Mouse (Mus musculus) embryonic facial prominence, embryonic 10.5 days (tissue): Measurements from ENCODE around the gene Prkd2. TPM values are rescaled to one million over a fixed set of nuclear protein-coding genes. Genes with fewer than 3 reads are reported as not detected.

Experiments used
- DNase-seq: peaks from one replicate; pipeline ENCODE4 v3.0.0-alpha.2; 2017; ENCODE audit warnings: low spot score
- H3K27ac ChIP-seq: fragments of 300-500 bp; sonication (generic); replicated peaks from 2 replicates; pipeline ENCODE4 v1.5.1; 2016; ENCODE audit warnings: mild to moderate bottlenecking
- H3K27me3 ChIP-seq: fragments of 300-500 bp; sonication (generic); replicated peaks from 2 replicates; pipeline ENCODE4 v1.6.1; 2016; ENCODE audit warnings: low read depth, mild to moderate bottlenecking; ENCODE audit not compliant: poor library complexity, severe bottlenecking
- H3K36me3 ChIP-seq: fragments of 300-500 bp; sonication (generic); replicated peaks from 2 replicates; pipeline ENCODE4 v1.6.1; 2016; ENCODE audit warnings: mild to moderate bottlenecking, moderate library complexity
- H3K4me1 ChIP-seq: fragments of 300-500 bp; sonication (generic); 2 replicates; pipeline ENCODE4 v1.6.1; 2016
- H3K4me3 ChIP-seq: fragments of 300-500 bp; sonication (generic); 2 replicates; pipeline ENCODE4 v1.5.1; 2016; ENCODE audit warnings: mild to moderate bottlenecking, moderate library complexity
- H3K9me3 ChIP-seq: fragments of 300-500 bp; sonication (generic); 2 replicates; pipeline ENCODE4 v1.6.1; 2016; ENCODE audit warnings: mild to moderate bottlenecking
- WGBS: fragments of 180-500 bp; shearing (Covaris S2); methylation state at CpG from one replicate; pipeline ENCODE4 v1.1.7; 2016; 5-methylcytosine and 5-hydroxymethylcytosine counted together
- polyA plus RNA-seq: library from polyadenylated mRNA; unstranded; fragments of >200 nt; fragmentation: Nextera tagmentation; extraction: Ambion mirVana; gene quantifications from 2 replicates; pipeline ENCODE4 v1.2.1, GENCODE M21; 2016

Prkd2 gene
- polyA plus RNA-seq, 1 experiment from 2014 or later, result 13.1 TPM

- no peak for DNase-seq
- Histone ChIP-seq H3K4me1 (peaks cover 56% of the 10 kb centered on the region), H3K36me3 (peaks cover 39% of the 10 kb centered on the region), H3K27me3 (no peaks in the 10 kb centered on the region), H3K9me3 (no peaks in the 10 kb centered on the region), H3K4me3 (peak within 1 kb of the TSS; percentile 94), H3K27ac (peak within 1 kb of the TSS; percentile 96)
- 8% methylated on average over 1 of the region's 1 CpGs for WGBS
Measured at GRCm38 (mm10) chr7:16875310-16875325, 32.4 kb downstream of the Prkd2 start, which contains the start of gene Dact3. Dact3 (plus strand) TSS chr7:16875317.

- peaks cover 39% of the 10 kb centered on the region for H3K36me3 ChIP-seq
- peak overlapping the region; percentile 94 for H3K4me3 ChIP-seq
- no peaks in the 10 kb centered on the region for H3K27me3 ChIP-seq
- H3K9me3 ChIP-seq, result no peaks in the 10 kb centered on the region
- WGBS, result under 1% methylated on average over 42 of the region's 42 CpGs
- peak overlapping the region; percentile 96 for H3K27ac ChIP-seq
- H3K4me1 ChIP-seq, result peaks cover 58% of the 10 kb centered on the region
- DNase-seq, result no peak
Measured at GRCm38 (mm10) chr7:16875326-16875725, 32.6 kb downstream of the Prkd2 start.

- H3K27me3 ChIP-seq, result no peaks in the 10 kb centered on the region
- peak; percentile 60 for DNase-seq
- H3K4me3 ChIP-seq, result peak overlapping the region; percentile 94
- peaks cover 41% of the 10 kb centered on the region for H3K36me3 ChIP-seq
- H3K9me3 ChIP-seq, result no peaks in the 10 kb centered on the region
- H3K4me1 ChIP-seq, result peaks cover 60% of the 10 kb centered on the region
- peak overlapping the region; percentile 96 for H3K27ac ChIP-seq
- WGBS, result 6% methylated on average over 11 of the region's 11 CpGs
Measured at GRCm38 (mm10) chr7:16876006-16876405, 33.3 kb downstream of the Prkd2 start.

- peaks cover 43% of the 10 kb centered on the region for H3K36me3 ChIP-seq
- peaks cover 64% of the 10 kb centered on the region for H3K4me1 ChIP-seq
- peak overlapping the region; percentile 94 for H3K4me3 ChIP-seq
- no peaks in the 10 kb centered on the region for H3K9me3 ChIP-seq
- 2% methylated on average over 13 of the region's 13 CpGs for WGBS
- H3K27me3 ChIP-seq, result no peaks in the 10 kb centered on the region
- DNase-seq, result peak; percentile 98
- H3K27ac ChIP-seq, result peak overlapping the region; percentile 96
Measured at GRCm38 (mm10) chr7:16876608-16877007, 33.9 kb downstream of the Prkd2 start.

- 73% methylated on average over 3 of the region's 3 CpGs for WGBS
- Histone ChIP-seq H3K27ac (peak overlapping the region; percentile 96; the same call in 1 of the 2 replicates), H3K4me3 (peak overlapping the region; percentile 94), H3K36me3 (peaks cover 44% of the 10 kb centered on the region), H3K9me3 (0 out of 2 replicates have a peak, but pooled peaks cover 3% of the 10 kb centered on the region), H3K4me1 (peaks cover 64% of the 10 kb centered on the region), H3K27me3 (no peaks in the 10 kb centered on the region)
- no peak for DNase-seq
Measured at GRCm38 (mm10) chr7:16877717-16878116, 35.0 kb downstream of the Prkd2 start.

GRCm38 (mm10) chr7:16879796-16880547 is 37.3 kb downstream of the Prkd2 start:
- DNase-seq, result peak; percentile 93
- H3K4me3 ChIP-seq, result peak overlapping the region; percentile 44
- peak overlapping the region; percentile 94 for H3K27ac ChIP-seq
- H3K4me1 ChIP-seq, result peaks cover 75% of the 10 kb centered on the region
- H3K9me3 ChIP-seq, result peaks cover 10% of the 10 kb centered on the region
- H3K36me3 ChIP-seq, result peaks cover 64% of the 10 kb centered on the region
- 10% methylated on average over 9 of the region's 9 CpGs for WGBS
- peaks cover 21% of the 10 kb centered on the region for H3K27me3 ChIP-seq

- Histone ChIP-seq H3K27me3 (peaks cover 27% of the 10 kb centered on the region), H3K4me1 (peaks cover 73% of the 10 kb centered on the region), H3K36me3 (peaks cover 70% of the 10 kb centered on the region), H3K9me3 (peaks cover 16% of the 10 kb centered on the region), H3K27ac (peak overlapping the region; percentile 94), H3K4me3 (peak overlapping the region; percentile 44)
- 8% methylated on average over 5 of the region's 5 CpGs for WGBS
- DNase-seq, result no peak
Measured at GRCm38 (mm10) chr7:16880615-16881014, 37.9 kb downstream of the Prkd2 start.

- 94% methylated on average over 6 of the region's 6 CpGs for WGBS
- DNase-seq, result no peak
- peaks cover 27% of the 10 kb centered on the region for H3K9me3 ChIP-seq
- peak overlapping the region; percentile 48; the same call in 1 of the 2 replicates for H3K27ac ChIP-seq
- peaks cover 53% of the 10 kb centered on the region for H3K27me3 ChIP-seq
- peaks cover 57% of the 10 kb centered on the region for H3K4me1 ChIP-seq
- H3K36me3 ChIP-seq, result peaks cover 89% of the 10 kb centered on the region
- H3K4me3 ChIP-seq, result no peak overlapping the region
Measured at GRCm38 (mm10) chr7:16883162-16883561, 40.5 kb downstream of the Prkd2 start.

GRCm38 (mm10) chr7:16884334-16884733 is 41.6 kb downstream of the Prkd2 start:
- peak; percentile 52 for DNase-seq
- H3K36me3 ChIP-seq, result peaks cover 89% of the 10 kb centered on the region
- 0 out of 2 replicates have a peak overlapping the region, but pooled peaks have one; percentile 2 for H3K4me3 ChIP-seq
- WGBS, result 37% methylated on average over 4 of the region's 4 CpGs
- peak overlapping the region; percentile 45 for H3K27ac ChIP-seq
- H3K27me3 ChIP-seq, result peaks cover 59% of the 10 kb centered on the region
- peaks cover 27% of the 10 kb centered on the region for H3K9me3 ChIP-seq
- peaks cover 53% of the 10 kb centered on the region for H3K4me1 ChIP-seq

- H3K27me3 ChIP-seq, result peaks cover 69% of the 10 kb centered on the region
- WGBS, result 18% methylated on average over 95 of the region's 95 CpGs
- H3K36me3 ChIP-seq, result peaks cover 91% of the 10 kb centered on the region
- peaks cover 49% of the 10 kb centered on the region for H3K4me1 ChIP-seq
- DNase-seq, result peak; percentile 40
- peaks cover 27% of the 10 kb centered on the region for H3K9me3 ChIP-seq
- peak overlapping the region; percentile 36 for H3K4me3 ChIP-seq
- peak overlapping the region; percentile 55 for H3K27ac ChIP-seq
Measured at GRCm38 (mm10) chr7:16885271-16885776, 42.6 kb downstream of the Prkd2 start.

GRCm38 (mm10) chr7:16885905-16886304 is 43.2 kb downstream of the Prkd2 start:
- peak; percentile 40 for DNase-seq
- 50% methylated on average over 59 of the region's 59 CpGs for WGBS
- H3K9me3 ChIP-seq, result peaks cover 27% of the 10 kb centered on the region
- peaks cover 90% of the 10 kb centered on the region for H3K36me3 ChIP-seq
- peak overlapping the region; percentile 55; the same call in 1 of the 2 replicates for H3K27ac ChIP-seq
- peak overlapping the region; percentile 36 for H3K4me3 ChIP-seq
- peaks cover 49% of the 10 kb centered on the region for H3K4me1 ChIP-seq
- peaks cover 75% of the 10 kb centered on the region for H3K27me3 ChIP-seq

GRCm38 (mm10) chr7:16890536-16890935 is 47.8 kb downstream of the Prkd2 start:
- DNase-seq, result peak; percentile 39
- Histone ChIP-seq H3K4me1 (peaks cover 75% of the 10 kb centered on the region), H3K27me3 (peaks cover 80% of the 10 kb centered on the region), H3K36me3 (peaks cover 44% of the 10 kb centered on the region), H3K27ac (peak overlapping the region; percentile 87), H3K9me3 (peaks cover 12% of the 10 kb centered on the region), H3K4me3 (peak overlapping the region; percentile 55)
- WGBS, result 26% methylated on average over 6 of the region's 6 CpGs

GRCm38 (mm10) chr7:16890944-16891343 is 48.2 kb downstream of the Prkd2 start:
- under 1% methylated on average over 23 of the region's 23 CpGs for WGBS
- Histone ChIP-seq H3K9me3 (peaks cover 8% of the 10 kb centered on the region), H3K27ac (peak overlapping the region; percentile 87), H3K36me3 (peaks cover 40% of the 10 kb centered on the region), H3K4me1 (peaks cover 72% of the 10 kb centered on the region), H3K27me3 (peaks cover 76% of the 10 kb centered on the region), H3K4me3 (peak overlapping the region; percentile 55)
- DNase-seq, result peak; percentile 97
